Mouse (Mus musculus) forebrain, postnatal 0 days (tissue): ENCODE measurements at regions not wholly inside any gene's neighbourhood (a gene's known extent, or its start where the extent isn't known, plus 50 kb on each side); places are given as distances from the start of the nearest gene placed in this dataset.

Source experiments
- ATAC-seq: fragments of 200-750 bp; cut with Nextera tagmentation; 2 replicates; pipeline ENCODE4 v1.8.0; 2017; ENCODE audit warnings: mild to moderate bottlenecking, moderate library complexity
- DNase-seq: peaks from one replicate; pipeline ENCODE4 v3.0.0-alpha.2; 2015
- H3K27ac ChIP-seq: fragments of 300-500 bp; sonication (generic); 2 replicates; pipeline ENCODE4 v1.5.1; 2014; ENCODE audit warnings: low read depth, mild to moderate bottlenecking, antibody characterized with exemption, low read length, moderate library complexity, mixed read lengths
- H3K27me3 ChIP-seq: fragments of 300-500 bp; sonication (generic); 2 replicates; pipeline ENCODE4 v1.6.1; 2014; ENCODE audit warnings: mild to moderate bottlenecking, low read length, mixed read lengths; ENCODE audit not compliant: insufficient read depth
- H3K36me3 ChIP-seq: fragments of 300-500 bp; sonication (generic); 2 replicates; pipeline ENCODE4 v1.6.1; 2014; ENCODE audit warnings: mild to moderate bottlenecking, moderate library complexity; ENCODE audit not compliant: insufficient read depth
- H3K4me1 ChIP-seq: fragments of 300-500 bp; sonication (generic); 2 replicates; pipeline ENCODE4 v1.6.1; 2014; ENCODE audit warnings: antibody characterized with exemption; ENCODE audit not compliant: insufficient read depth
- H3K4me2 ChIP-seq: fragments of 300-500 bp; sonication (generic); 2 replicates; pipeline ENCODE4 v1.6.1; 2014; ENCODE audit warnings: low read depth, mild to moderate bottlenecking, moderate library complexity
- H3K4me3 ChIP-seq: fragments of 300-500 bp; sonication (generic); 2 replicates; pipeline ENCODE4 v1.5.1; 2014; ENCODE audit warnings: low read depth, low read length, mixed read lengths
- H3K9ac ChIP-seq: fragments of 300-500 bp; sonication (generic); 2 replicates; pipeline ENCODE4 v1.6.1; 2014; ENCODE audit warnings: mild to moderate bottlenecking
- H3K9me3 ChIP-seq: fragments of 300-500 bp; sonication (generic); 2 replicates; pipeline ENCODE4 v1.6.1; 2016; ENCODE audit warnings: low read length
- CTCF ChIP-seq: sonication (generic); IDR thresholded peaks from 2 replicates; pipeline ENCODE4 v1.5.1; 2016; ENCODE audit warnings: antibody characterized with exemption, control low read depth, low read depth
- WGBS: fragments of 180-500 bp; shearing (Covaris S2); extraction: QIAGEN DNeasy Blood & Tissue Kit; methylation state at CpG from one replicate; pipeline ENCODE4 v1.1.7; 2014; 5-methylcytosine and 5-hydroxymethylcytosine counted together

GRCm38 (mm10) chr3:60409283-60409633 is 63.4 kb upstream of the Mbnl1 start:
- ATAC-seq (no peak), DNase-seq (no peak)
- H3K36me3 ChIP-seq = no peaks in the 10 kb centered on the region
- no peak overlapping the region for H3K9ac ChIP-seq
- H3K27ac ChIP-seq = no peak overlapping the region
- H3K4me2 ChIP-seq = no peak overlapping the region
- H3K9me3 ChIP-seq = no peaks in the 10 kb centered on the region
- H3K4me3 ChIP-seq = no peak overlapping the region
- no peaks in the 10 kb centered on the region for H3K27me3 ChIP-seq
- H3K4me1 ChIP-seq = no peaks in the 10 kb centered on the region
- TF ChIP-seq CTCF = no peak

- Histone ChIP-seq H3K27ac (no peak overlapping the region), H3K27me3 (no peaks in the 10 kb centered on the region), H3K4me3 (no peak overlapping the region), H3K9me3 (no peaks in the 10 kb centered on the region), H3K36me3 (no peaks in the 10 kb centered on the region), H3K4me2 (no peak overlapping the region), H3K9ac (no peak overlapping the region), H3K4me1 (no peaks in the 10 kb centered on the region)
- 82% methylated on average over 1 of the region's 1 CpGs for WGBS
- DNase-seq = no peak
- ATAC-seq = no peak
- no peak for TF ChIP-seq CTCF
Observed at GRCm38 (mm10) chr3:60411746-60412145, 60.9 kb upstream of the Mbnl1 start.

- ATAC-seq (no peak), DNase-seq (no peak)
- Histone ChIP-seq H3K27ac (no peak overlapping the region), H3K4me1 (no peaks in the 10 kb centered on the region), H3K4me2 (no peak overlapping the region), H3K9ac (no peak overlapping the region), H3K9me3 (no peaks in the 10 kb centered on the region), H3K27me3 (no peaks in the 10 kb centered on the region), H3K4me3 (no peak overlapping the region), H3K36me3 (no peaks in the 10 kb centered on the region)
- TF ChIP-seq CTCF = no peak
Observed at GRCm38 (mm10) chr3:60412206-60412605, 60.4 kb upstream of the Mbnl1 start.

GRCm38 (mm10) chr3:60413749-60414148 is 58.9 kb upstream of the Mbnl1 start:
- no peak for TF ChIP-seq CTCF
- Histone ChIP-seq H3K4me3 (no peak overlapping the region), H3K9ac (no peak overlapping the region), H3K36me3 (no peaks in the 10 kb centered on the region), H3K27me3 (no peaks in the 10 kb centered on the region), H3K4me1 (no peaks in the 10 kb centered on the region), H3K9me3 (no peaks in the 10 kb centered on the region), H3K4me2 (no peak overlapping the region), H3K27ac (no peak overlapping the region)
- ATAC-seq (no peak), DNase-seq (no peak)
- WGBS = 70% methylated on average over 3 of the region's 3 CpGs

GRCm38 (mm10) chr3:60417001-60417400 is 55.6 kb upstream of the Mbnl1 start:
- Histone ChIP-seq H3K9ac (no peak overlapping the region), H3K4me1 (no peaks in the 10 kb centered on the region), H3K4me3 (no peak overlapping the region), H3K27ac (no peak overlapping the region), H3K27me3 (no peaks in the 10 kb centered on the region), H3K4me2 (no peak overlapping the region), H3K36me3 (no peaks in the 10 kb centered on the region), H3K9me3 (no peaks in the 10 kb centered on the region)
- TF ChIP-seq CTCF = no peak
- no peak for ATAC-seq
- no peak for DNase-seq
- WGBS = 97% methylated on average over 1 of the region's 1 CpGs

- H3K9me3 ChIP-seq = no peaks in the 10 kb centered on the region
- no peaks in the 10 kb centered on the region for H3K27me3 ChIP-seq
- ATAC-seq (no peak), DNase-seq (no peak)
- H3K4me2 ChIP-seq = no peak overlapping the region
- H3K27ac ChIP-seq = no peak overlapping the region
- H3K36me3 ChIP-seq = no peaks in the 10 kb centered on the region
- H3K9ac ChIP-seq = no peak overlapping the region
- no peak overlapping the region for H3K4me3 ChIP-seq
- no peak for TF ChIP-seq CTCF
- H3K4me1 ChIP-seq = no peaks in the 10 kb centered on the region
Observed at GRCm38 (mm10) chr3:60418652-60419051, 54.0 kb upstream of the Mbnl1 start.

- no peaks in the 10 kb centered on the region for H3K36me3 ChIP-seq
- no peak overlapping the region for H3K27ac ChIP-seq
- H3K4me3 ChIP-seq = no peak overlapping the region
- TF ChIP-seq CTCF = no peak
- H3K27me3 ChIP-seq = no peaks in the 10 kb centered on the region
- no peak overlapping the region for H3K4me2 ChIP-seq
- 96% methylated on average over 3 of the region's 3 CpGs for WGBS
- no peak overlapping the region for H3K9ac ChIP-seq
- DNase-seq (no peak), ATAC-seq (no peak)
- no peaks in the 10 kb centered on the region for H3K4me1 ChIP-seq
- H3K9me3 ChIP-seq = no peaks in the 10 kb centered on the region
Observed at GRCm38 (mm10) chr3:60419216-60419615, 53.4 kb upstream of the Mbnl1 start.
